Mouse (Mus musculus): ENCODE data around the gene Rdh1. TPM values are rescaled to one million over a fixed set of nuclear protein-coding genes. Genes with fewer than 3 reads are reported as not detected.

Gene Rdh1
- total RNA-seq, 2 experiments from 2014 or later: 0.23 to 0.28 TPM

DNA sequence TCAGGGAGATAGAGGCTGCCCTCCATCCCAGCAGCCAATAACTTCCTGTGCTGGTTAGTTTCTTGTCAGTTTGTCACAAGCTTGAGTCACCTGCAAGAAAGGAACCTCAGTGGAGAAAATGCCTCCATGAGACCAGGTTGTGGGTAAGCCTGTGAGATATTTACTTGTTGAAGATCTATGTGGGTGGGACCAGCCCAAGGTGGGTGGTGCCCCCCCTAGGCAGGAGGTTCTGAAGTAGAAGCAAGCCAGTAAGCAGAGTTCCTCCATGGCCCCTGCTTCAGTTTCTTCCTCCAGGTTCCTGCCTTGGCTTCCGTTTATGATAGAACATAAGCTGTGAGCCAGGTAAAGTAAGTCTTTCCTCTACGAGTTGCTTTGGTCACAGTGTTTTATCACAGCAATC lies 23.3 kb upstream of the Rdh1 start:
- no peak overlapping the region for H3K27ac ChIP-seq
- no peak for DNase-seq (ENCODE audit: extremely low spot score in 1 of 2, low spot score in 2 of 2)
- intact Hi-C loops (cut with DNase I): loop anchor here (2.0 kb wide), 1 partner anchor 57 kb away; no protein-coding TSS in a partner anchor
- no peak for TF ChIP-seq CTCF (IDR thresholded peaks at IDR 0.05)
- no peak overlapping the region for H3K4me3 ChIP-seq

DNA sequence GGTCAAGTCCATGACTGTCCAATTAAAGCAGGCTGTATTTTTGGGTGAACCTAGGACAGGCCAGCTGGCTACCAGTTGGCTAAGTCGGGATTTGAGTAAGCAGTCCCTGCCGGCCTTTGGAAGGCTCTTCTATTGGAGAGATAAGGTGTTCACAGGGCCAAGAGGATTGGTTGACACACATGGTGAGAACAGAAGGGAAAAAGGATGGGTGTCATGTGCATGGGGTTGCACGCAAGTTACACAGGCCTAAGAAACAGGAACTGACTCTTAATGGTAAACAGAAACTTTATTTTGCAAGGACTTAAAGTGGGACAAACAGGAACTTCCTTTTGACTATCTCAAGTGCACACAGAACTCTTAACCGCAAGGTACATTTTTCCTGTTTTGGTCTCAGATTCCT lies 22.6 kb upstream of the Rdh1 start:
- DNase-seq (ENCODE audit: extremely low spot score in 1 of 2, low spot score in 2 of 2): no peak
- Histone ChIP-seq H3K27ac (no peak overlapping the region), H3K4me3 (no peak overlapping the region)
- no peak for TF ChIP-seq CTCF (IDR thresholded peaks at IDR 0.05)
- intact Hi-C loops (cut with DNase I): loop anchor here (2.0 kb wide), 1 partner anchor 58 kb away; no protein-coding TSS in a partner anchor

DNA sequence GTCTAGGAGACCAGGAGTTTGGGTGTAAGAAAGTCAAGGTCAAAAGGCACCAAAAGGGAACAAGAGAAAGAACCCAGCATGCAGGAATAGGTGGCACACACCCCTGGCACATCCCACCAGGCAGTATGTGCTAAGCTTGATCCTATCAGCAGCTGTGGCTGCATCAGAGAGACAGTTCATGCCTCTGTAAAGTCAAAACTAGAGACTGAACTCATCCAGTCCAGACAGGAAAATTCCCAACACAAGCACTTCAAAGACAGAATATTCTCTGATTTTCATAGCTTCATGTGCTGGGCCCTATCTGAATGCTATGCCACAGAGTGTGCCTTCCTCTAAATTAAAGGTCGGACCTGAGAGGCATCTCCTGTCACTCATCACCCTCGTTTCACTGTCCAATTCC lies 22.0 kb upstream of the Rdh1 start:
- Histone ChIP-seq H3K27ac (no peak overlapping the region), H3K4me3 (no peak overlapping the region)
- no peak for TF ChIP-seq CTCF (IDR thresholded peaks at IDR 0.05)
- intact Hi-C loops (cut with DNase I): loop anchor here (2.0 kb wide), 1 partner anchor 59 kb away; no protein-coding TSS in a partner anchor
- no peak for DNase-seq (ENCODE audit: extremely low spot score in 1 of 2, low spot score in 2 of 2)

DNA sequence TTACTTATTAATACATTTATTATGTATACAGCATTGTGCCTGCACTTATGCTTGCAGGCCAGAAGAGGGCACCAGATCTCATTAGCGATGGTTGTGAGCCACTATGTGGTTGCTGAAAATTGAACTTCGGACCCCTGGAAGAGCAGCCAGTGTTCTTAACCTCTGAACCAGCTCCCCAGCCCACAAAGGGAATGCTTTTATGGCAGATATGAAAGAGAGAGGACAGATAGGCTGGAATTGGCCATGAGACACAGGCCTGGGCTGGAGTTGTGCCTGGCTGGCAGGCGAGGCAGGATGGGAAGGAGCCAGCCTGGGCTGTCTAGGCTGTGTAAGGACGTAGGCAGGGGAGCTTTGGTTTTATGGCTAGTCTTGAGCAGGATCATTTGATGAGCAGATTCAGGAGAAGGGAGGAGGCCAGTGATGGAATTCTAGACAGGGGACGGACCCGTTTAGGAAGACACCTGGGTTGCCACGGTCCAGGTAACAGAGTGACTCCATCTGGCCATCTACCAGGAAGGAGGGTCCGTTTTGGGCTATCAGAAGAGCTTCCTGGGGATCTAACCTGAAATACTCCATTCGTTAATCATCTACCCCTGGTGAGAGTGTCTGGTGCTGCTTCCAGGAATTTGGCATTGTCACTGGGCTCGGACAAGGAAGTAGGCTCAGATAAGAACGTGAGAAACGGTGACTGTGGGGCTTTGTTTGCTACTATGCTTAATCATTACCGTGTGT lies 21.2 kb upstream of the Rdh1 start:
- H3K4me3 ChIP-seq: no peak overlapping the region
- peak; percentile 68 for TF ChIP-seq CTCF (IDR thresholded peaks at IDR 0.05)
- no peak for DNase-seq (ENCODE audit: extremely low spot score in 1 of 2, low spot score in 2 of 2)
- H3K27ac ChIP-seq: no peak overlapping the region
- intact Hi-C loops (cut with DNase I): loop anchor here (1.0 to 2.0 kb wide), 2 partner anchors 98 to 198 kb away; no protein-coding TSS in a partner anchor

DNA sequence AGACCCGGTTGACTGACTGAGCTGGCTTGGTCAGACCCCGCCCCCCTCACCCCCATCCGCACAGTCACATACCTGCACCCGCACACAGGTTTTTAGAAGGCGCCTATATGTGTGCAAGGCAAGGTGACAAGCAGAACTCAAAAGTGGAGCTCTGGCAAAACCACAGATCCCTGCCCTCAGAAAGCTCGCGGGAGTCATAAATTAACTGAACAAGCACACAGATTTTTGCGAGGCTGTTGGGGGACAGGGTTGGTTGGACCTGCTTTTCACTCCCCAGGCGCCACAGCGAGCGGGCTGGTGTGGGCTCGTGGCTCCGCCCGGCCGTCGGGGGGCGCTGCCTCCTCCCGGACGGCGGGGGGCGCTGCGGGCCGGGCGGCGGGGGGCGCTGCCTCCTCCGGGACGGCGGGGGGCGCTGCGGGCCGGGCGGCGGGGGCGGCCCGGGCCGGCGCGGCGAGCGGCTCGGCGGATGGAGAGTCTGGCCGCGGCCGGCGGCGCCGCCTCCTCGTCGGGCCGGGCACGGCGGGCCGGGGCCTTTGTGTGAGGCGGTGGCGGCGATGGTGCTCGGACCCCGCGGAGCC lies 20.3 kb upstream of the Rdh1 start, which contains the start of gene Zbtb39:
TSS of gene Zbtb39 (plus strand) at position 456 of the 578 bp plus-strand sequence.
- H3K27ac ChIP-seq: peak within 1 kb of the TSS; percentile 47; the same call in 1 of the 2 replicates
- intact Hi-C loops (cut with DNase I): loop anchor here (2.0 kb wide), 1 partner anchor 98 kb away; no protein-coding TSS in a partner anchor
- peak within 1 kb of the TSS; percentile 72 for H3K4me3 ChIP-seq
- TF ChIP-seq CTCF (IDR thresholded peaks at IDR 0.05): peak; percentile 62
- DNase-seq (ENCODE audit: extremely low spot score in 1 of 2, low spot score in 2 of 2): peak; percentile 71 to 76

- H3K4me3 ChIP-seq: peak overlapping the region; percentile 72
- peak in 1 of 2 experiments; percentile 42 for DNase-seq (ENCODE audit: extremely low spot score in 1 of 2, low spot score in 2 of 2)
- peak overlapping the region; percentile 47; the same call in 1 of the 2 replicates for H3K27ac ChIP-seq
- intact Hi-C loops (cut with DNase I): loop anchor here (2.0 kb wide), 1 partner anchor 99 kb away; no protein-coding TSS in a partner anchor
- no peak; the same call in none of the 2 replicates for TF ChIP-seq CTCF (IDR thresholded peaks at IDR 0.05)
Observed at GRCm38 (mm10) chr10:127739661-127740161, 19.8 kb upstream of the Rdh1 start.

GRCm38 (mm10) chr10:127744661-127745060 lies 14.9 kb upstream of the Rdh1 start:
- H3K4me3 ChIP-seq: no peak overlapping the region
- H3K27ac ChIP-seq: no peak overlapping the region
- intact Hi-C loops (cut with DNase I): no loop called here
- TF ChIP-seq CTCF (IDR thresholded peaks at IDR 0.05): peak; percentile 61
- no peak for DNase-seq (ENCODE audit: extremely low spot score in 1 of 2, low spot score in 2 of 2)

DNA sequence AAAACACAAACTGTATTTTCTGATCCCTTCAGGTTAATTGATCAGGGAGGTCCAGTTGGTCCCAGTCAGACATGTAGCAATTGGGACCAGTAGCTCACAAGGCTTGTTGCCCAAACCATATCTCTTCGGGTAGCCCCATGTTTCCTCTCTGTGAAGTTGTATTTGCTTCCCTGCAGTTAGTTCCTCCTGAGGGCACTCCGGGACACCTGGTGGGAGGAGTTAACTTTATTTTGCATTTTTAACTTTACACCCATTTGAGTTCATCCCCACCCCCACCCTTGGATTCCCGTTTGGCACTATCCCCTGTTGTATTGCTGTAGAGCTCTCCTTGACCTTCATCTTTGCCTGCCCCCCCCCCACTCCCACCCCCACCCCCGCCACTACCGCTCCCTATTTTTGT lies 13.6 kb upstream of the Rdh1 start:
- TF ChIP-seq CTCF (IDR thresholded peaks at IDR 0.05): no peak
- intact Hi-C loops (cut with DNase I): no loop called here
- Histone ChIP-seq H3K27ac (no peak overlapping the region), H3K4me3 (no peak overlapping the region)
- DNase-seq (ENCODE audit: extremely low spot score in 1 of 2, low spot score in 2 of 2): no peak

GRCm38 (mm10) chr10:127747254-127747653 lies 12.3 kb upstream of the Rdh1 start:
- intact Hi-C loops (cut with DNase I): no loop called here
- no peak for TF ChIP-seq CTCF (IDR thresholded peaks at IDR 0.05)
- H3K4me3 ChIP-seq: no peak overlapping the region
- no peak for DNase-seq (ENCODE audit: extremely low spot score in 1 of 2, low spot score in 2 of 2)
- no peak overlapping the region for H3K27ac ChIP-seq

DNA sequence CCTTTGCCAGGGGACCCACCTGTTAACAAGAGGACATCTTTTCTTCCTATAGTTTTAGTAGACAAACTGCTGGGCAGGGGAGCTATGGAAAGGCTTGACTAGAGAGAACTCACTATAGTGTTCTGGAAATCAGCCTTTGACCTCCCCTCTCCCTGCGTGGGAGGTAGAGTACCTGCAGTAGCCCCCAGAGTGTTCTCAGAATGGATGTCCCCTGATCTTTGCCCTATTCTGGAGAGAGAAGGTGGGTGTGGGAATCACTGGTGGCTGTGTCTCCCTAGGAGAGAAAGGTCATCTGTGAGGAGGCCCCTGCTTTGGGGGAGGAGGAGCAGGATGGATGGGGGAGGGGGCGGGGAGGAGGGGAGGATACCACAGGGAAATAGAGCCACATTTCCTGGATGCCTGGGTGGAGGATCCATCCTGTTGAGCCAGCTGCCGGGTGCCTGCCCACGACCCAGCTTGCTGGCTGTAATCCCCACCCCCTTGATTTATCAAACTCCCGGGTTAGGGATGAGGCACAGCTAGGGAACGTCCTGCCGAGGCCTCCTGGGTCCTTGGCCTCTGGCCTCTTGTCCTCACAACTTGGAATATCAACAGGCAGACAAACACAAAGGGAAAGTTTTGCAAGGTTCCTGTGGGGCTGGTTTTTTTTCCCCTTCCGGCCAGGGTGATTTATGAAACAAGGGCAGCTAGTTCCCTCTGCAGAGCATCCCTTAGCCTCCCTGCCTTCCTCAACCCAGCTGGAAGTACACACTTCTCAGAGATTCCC lies 10.5 kb upstream of the Rdh1 start:
- intact Hi-C loops (cut with DNase I): no loop called here
- Histone ChIP-seq H3K4me3 (no peak overlapping the region), H3K27ac (no peak overlapping the region)
- DNase-seq (ENCODE audit: extremely low spot score in 1 of 2, low spot score in 2 of 2): no peak
- TF ChIP-seq CTCF (IDR thresholded peaks at IDR 0.05): no peak

DNA sequence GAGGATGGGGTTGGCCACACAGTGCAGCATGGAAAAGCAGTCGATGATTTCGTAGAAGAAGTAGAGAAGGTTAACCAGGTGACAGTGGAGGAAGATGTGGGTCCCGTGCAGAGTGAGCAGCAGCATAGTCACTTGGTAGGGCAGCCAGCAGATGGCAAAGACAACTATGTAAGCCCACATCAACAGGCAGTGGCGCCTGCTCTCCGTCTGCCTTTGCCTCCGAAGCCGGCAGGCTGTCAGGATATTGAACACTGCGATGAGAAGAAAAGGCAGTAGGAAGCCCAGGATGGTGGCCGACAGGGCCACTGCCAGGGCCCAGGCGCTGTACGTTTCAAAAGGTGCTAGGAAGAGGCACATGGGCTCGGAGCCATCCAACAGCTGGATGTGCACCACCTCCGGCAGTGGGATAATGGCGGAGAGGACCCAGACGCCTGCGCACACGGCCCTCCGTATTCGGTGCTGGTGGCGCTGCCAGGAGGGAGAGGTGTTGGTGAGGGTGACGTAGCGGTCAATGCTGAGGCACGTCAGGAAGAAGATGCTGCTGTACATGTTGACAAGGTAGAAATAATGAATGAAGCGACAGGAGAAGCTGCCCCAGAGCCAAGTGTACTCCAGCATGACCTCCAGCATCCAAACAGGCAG lies 9.3 kb upstream of the Rdh1 start:
- DNase-seq (ENCODE audit: extremely low spot score in 1 of 2, low spot score in 2 of 2): no peak
- H3K4me3 ChIP-seq: peak overlapping the region; percentile 39
- intact Hi-C loops (cut with DNase I): no loop called here
- no peak for TF ChIP-seq CTCF (IDR thresholded peaks at IDR 0.05)
- H3K27ac ChIP-seq: no peak overlapping the region

All from left cerebral cortex, adult 2 months (tissue).